Mouse (Mus musculus): ENCODE results near the gene Gm11634. TPM values are rescaled to one million over a fixed set of nuclear protein-coding genes. Genes with fewer than 3 reads are reported as not detected.

The Gm11634 gene
- total and polyA plus RNA-seq, 3 experiments = not detected

GRCm38 (mm10) chr11:101582054-101583035 lies 16.7 kb downstream of the Gm11634 start, which contains the start of gene Tmem106a:
TSS of gene Tmem106a (plus strand) at chr11:101582242.
- DNase-seq = peak; percentile 76
- 17% methylated on average over 31 of the region's 31 CpGs for WGBS
- Histone ChIP-seq H3K9ac (ENCODE audit: low read depth, low read length) (peak within 1 kb of the TSS; percentile 76), H3K27me3 (ENCODE audit: control insufficient read depth, insufficient read depth, low read length) (no peaks in the 10 kb centered on the region), H3K4me3 (peak within 1 kb of the TSS; percentile 76), H3K4me1 (ENCODE audit: control insufficient read depth, insufficient read depth, low read length) (peaks cover 4% of the 10 kb centered on the region), H3K36me3 (ENCODE audit: control insufficient read depth, insufficient read depth, low read length) (no peaks in the 10 kb centered on the region; the same call in 1 of the 2 replicates), H3K79me2 (replicated peaks; ENCODE audit: control insufficient read depth, insufficient read depth, low read length) (no peaks in the 10 kb centered on the region), H3K27ac (peak within 1 kb of the TSS; percentile 82)
- intact Hi-C loops (cut with DNase I) = no loop called here
- TF ChIP-seq POLR2A (IDR thresholded peaks at IDR 0.05; ENCODE audit: insufficient read depth, low read depth, low read length) = peak; percentile 59
- TF ChIP-seq EP300 (IDR thresholded peaks at IDR 0.05; ENCODE audit: insufficient read depth, low read depth, low read length) = no peak
- TF ChIP-seq CTCF (IDR thresholded peaks at IDR 0.05) = no peak

- Histone ChIP-seq H3K79me2 (replicated peaks; ENCODE audit: control insufficient read depth, insufficient read depth, low read length) (no peaks in the 10 kb centered on the region), H3K4me1 (ENCODE audit: control insufficient read depth, insufficient read depth, low read length) (peaks cover 4% of the 10 kb centered on the region), H3K4me3 (no peak overlapping the region), H3K36me3 (ENCODE audit: control insufficient read depth, insufficient read depth, low read length) (no peaks in the 10 kb centered on the region; the same call in 1 of the 2 replicates), H3K27ac (no peak overlapping the region), H3K27me3 (ENCODE audit: control insufficient read depth, insufficient read depth, low read length) (no peaks in the 10 kb centered on the region), H3K9ac (ENCODE audit: low read depth, low read length) (no peak overlapping the region)
- no peak for TF ChIP-seq CTCF (IDR thresholded peaks at IDR 0.05)
- TF ChIP-seq EP300 (IDR thresholded peaks at IDR 0.05; ENCODE audit: insufficient read depth, low read depth, low read length) = no peak
- no peak for TF ChIP-seq POLR2A (IDR thresholded peaks at IDR 0.05; ENCODE audit: insufficient read depth, low read depth, low read length)
- DNase-seq = no peak
- intact Hi-C loops (cut with DNase I) = no loop called here
- 64% methylated on average over 6 of the region's 6 CpGs for WGBS
These were observed 17.8 kb downstream of the Gm11634 start for GRCm38 (mm10) chr11:101581081-101581764.

GRCm38 (mm10) chr11:101576116-101576515 lies 22.9 kb downstream of the Gm11634 start:
- Histone ChIP-seq H3K27me3 (ENCODE audit: control insufficient read depth, insufficient read depth, low read length) (no peaks in the 10 kb centered on the region), H3K4me1 (ENCODE audit: control insufficient read depth, insufficient read depth, low read length) (no peaks in the 10 kb centered on the region; the same call in 1 of the 2 replicates), H3K4me3 (no peak overlapping the region), H3K9ac (ENCODE audit: low read depth, low read length) (no peak overlapping the region), H3K27ac (no peak overlapping the region), H3K79me2 (replicated peaks; ENCODE audit: control insufficient read depth, insufficient read depth, low read length) (no peaks in the 10 kb centered on the region), H3K36me3 (ENCODE audit: control insufficient read depth, insufficient read depth, low read length) (no peaks in the 10 kb centered on the region; the same call in 1 of the 2 replicates)
- WGBS = 74% methylated on average over 6 of the region's 6 CpGs
- intact Hi-C loops (cut with DNase I) = no loop called here
- no peak for DNase-seq
- TF ChIP-seq CTCF (IDR thresholded peaks at IDR 0.05) (peak; percentile 39), POLR2A (IDR thresholded peaks at IDR 0.05; ENCODE audit: insufficient read depth, low read depth, low read length) (no peak)

GRCm38 (mm10) chr11:101568421-101568820 lies 30.6 kb downstream of the Gm11634 start:
- Histone ChIP-seq H3K27ac (no peak overlapping the region), H3K4me1 (ENCODE audit: control insufficient read depth, insufficient read depth, low read length) (no peaks in the 10 kb centered on the region), H3K36me3 (ENCODE audit: control insufficient read depth, insufficient read depth, low read length) (peaks cover 23% of the 10 kb centered on the region), H3K9ac (ENCODE audit: low read depth, low read length) (no peak overlapping the region), H3K79me2 (replicated peaks; ENCODE audit: control insufficient read depth, insufficient read depth, low read length) (no peaks in the 10 kb centered on the region), H3K27me3 (ENCODE audit: control insufficient read depth, insufficient read depth, low read length) (no peaks in the 10 kb centered on the region), H3K4me3 (no peak overlapping the region)
- intact Hi-C loops (cut with DNase I) = no loop called here
- no peak for DNase-seq
- TF ChIP-seq POLR2A (IDR thresholded peaks at IDR 0.05; ENCODE audit: insufficient read depth, low read depth, low read length) (no peak), CTCF (IDR thresholded peaks at IDR 0.05) (no peak), EP300 (IDR thresholded peaks at IDR 0.05; ENCODE audit: insufficient read depth, low read depth, low read length) (no peak)
- WGBS = 64% methylated on average over 3 of the region's 3 CpGs

DNA sequence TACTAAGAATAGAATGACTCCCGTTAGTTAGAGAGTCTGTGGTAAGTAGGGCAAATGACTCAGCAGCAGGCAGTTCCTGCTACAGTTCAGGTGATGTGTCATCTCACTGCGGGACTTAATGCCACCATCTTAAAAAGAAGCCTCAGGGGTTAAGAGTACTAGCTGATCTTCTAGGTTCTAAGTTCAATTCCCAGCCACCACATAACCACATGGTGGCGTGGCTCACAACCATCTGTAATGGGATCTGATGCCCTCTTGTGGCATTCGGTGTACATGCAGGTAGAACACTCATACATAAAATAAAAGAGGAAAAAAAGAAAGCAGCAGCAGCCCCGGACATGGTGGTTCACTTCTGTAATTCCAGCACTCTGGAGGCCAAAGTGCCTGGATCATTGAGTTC lies 36.7 kb downstream of the Gm11634 start:
- Histone ChIP-seq H3K79me2 (replicated peaks; ENCODE audit: control insufficient read depth, insufficient read depth, low read length) (peaks cover 4% of the 10 kb centered on the region; the same call in 1 of the 2 replicates), H3K9ac (ENCODE audit: low read depth, low read length) (no peak overlapping the region), H3K27ac (no peak overlapping the region), H3K36me3 (ENCODE audit: control insufficient read depth, insufficient read depth, low read length) (peaks cover 18% of the 10 kb centered on the region), H3K4me1 (ENCODE audit: control insufficient read depth, insufficient read depth, low read length) (no peaks in the 10 kb centered on the region; the same call in 1 of the 2 replicates), H3K27me3 (ENCODE audit: control insufficient read depth, insufficient read depth, low read length) (no peaks in the 10 kb centered on the region), H3K4me3 (no peak overlapping the region)
- intact Hi-C loops (cut with DNase I) = no loop called here
- TF ChIP-seq CTCF (IDR thresholded peaks at IDR 0.05) (peak; percentile 89), EP300 (IDR thresholded peaks at IDR 0.05; ENCODE audit: insufficient read depth, low read depth, low read length) (no peak)
- peak; percentile 35 for DNase-seq
- WGBS = 27% methylated on average over 5 of the region's 5 CpGs
